Mouse (Mus musculus) spleen, adult 2 months (tissue): ENCODE measurements at regions not wholly inside any gene's neighbourhood (a gene's known extent, or its start where the extent isn't known, plus 50 kb on each side); places are given as distances from the start of the nearest gene placed in this dataset.
"Not testable (repeated sequence)": the region's sequence is repeated elsewhere in the genome, so short reads cannot be mapped to it uniquely, and the experiment has no call there.

Source experiments
- DNase-seq, 2 experiments: peaks; one replicate each; pipeline versions ENCODE4 v3.0.0 to v3.0.0-alpha.2; 2012 to 2021; ENCODE audit warnings: low spot score in 2 of 2, low read depth in 1 of 2
- H3K27ac ChIP-seq: fragments of 200-500 bp; 2 replicates; pipeline ENCODE4 v1.5.1; 2012; ENCODE audit warnings: low read length, inconsistent platforms; ENCODE audit not compliant: insufficient read depth
- H3K27me3 ChIP-seq: fragments of 200-500 bp; 2 replicates; pipeline ENCODE4 v1.6.1; 2012; ENCODE audit warnings: mild to moderate bottlenecking, moderate library complexity, low read length, inconsistent platforms; ENCODE audit not compliant: control insufficient read depth, insufficient read depth
- H3K36me3 ChIP-seq: fragments of 200-500 bp; 2 replicates; pipeline ENCODE4 v1.6.1; 2012; ENCODE audit warnings: mild to moderate bottlenecking, low read length, inconsistent platforms; ENCODE audit not compliant: control insufficient read depth, insufficient read depth
- H3K4me1 ChIP-seq: fragments of 200-500 bp; 2 replicates; pipeline ENCODE4 v1.6.1; 2011; ENCODE audit warnings: inconsistent platforms; ENCODE audit not compliant: control insufficient read depth, insufficient read depth, insufficient read length
- H3K4me3 ChIP-seq: fragments of 200-500 bp; 2 replicates; pipeline ENCODE4 v1.5.1; 2011; ENCODE audit warnings: mild to moderate bottlenecking, inconsistent platforms; ENCODE audit not compliant: insufficient read depth, insufficient read length; ENCODE audit errors: extremely low read depth
- CTCF ChIP-seq: fragments of 200-500 bp; IDR thresholded peaks from 2 replicates; pipeline ENCODE4 v1.5.1; 2011; ENCODE audit warnings: mild to moderate bottlenecking, inconsistent platforms; ENCODE audit not compliant: insufficient read depth, insufficient read length, insufficient replicate concordance; ENCODE audit errors: extremely low read depth
- POLR2A ChIP-seq: fragments of 200-500 bp; IDR thresholded peaks from 2 replicates; pipeline ENCODE4 v1.6.1; 2011; ENCODE audit warnings: low read depth, low read length, inconsistent platforms
- WGBS: fragments of 180-500 bp; shearing (Covaris S2); methylation state at CpG from one replicate; pipeline ENCODE4 v1.1.7; 2018; 5-methylcytosine and 5-hydroxymethylcytosine counted together

- Histone ChIP-seq H3K27me3 (no peaks in the 10 kb centered on the region), H3K36me3 (no peaks in the 10 kb centered on the region), H3K27ac (no peak overlapping the region), H3K4me1 (peaks cover 2% of the 10 kb centered on the region; the same call in 1 of the 2 replicates), H3K4me3 (no peak overlapping the region)
- TF ChIP-seq CTCF, result no peak
- TF ChIP-seq POLR2A, result no peak
- 95% methylated on average over 4 of the region's 4 CpGs for WGBS
- DNase-seq, result no peak
Observed at GRCm38 (mm10) chr4:7247244-7247643, 991.6 kb downstream of the Car8 start.

- WGBS, result 92% methylated on average over 4 of the region's 4 CpGs
- no peaks in the 10 kb centered on the region for H3K36me3 ChIP-seq
- H3K27me3 ChIP-seq, result no peaks in the 10 kb centered on the region
- no peak overlapping the region for H3K27ac ChIP-seq
- no peak for DNase-seq
- no peak for TF ChIP-seq CTCF
- no peak for TF ChIP-seq POLR2A
- peaks cover 2% of the 10 kb centered on the region; the same call in 1 of the 2 replicates for H3K4me1 ChIP-seq
- no peak overlapping the region for H3K4me3 ChIP-seq
Observed at GRCm38 (mm10) chr4:7246828-7247227, 992.0 kb downstream of the Car8 start.

GRCm38 (mm10) chr4:7245653-7246052 lies 993.2 kb downstream of the Car8 start:
- Histone ChIP-seq H3K4me1 (peaks cover 2% of the 10 kb centered on the region; the same call in 1 of the 2 replicates), H3K27ac (no peak overlapping the region), H3K4me3 (no peak overlapping the region), H3K27me3 (no peaks in the 10 kb centered on the region), H3K36me3 (no peaks in the 10 kb centered on the region)
- no peak for DNase-seq
- no peak for TF ChIP-seq POLR2A
- no peak for TF ChIP-seq CTCF
- WGBS, result 33% methylated on average over 2 of the region's 2 CpGs

GRCm38 (mm10) chr4:7237848-7238247 lies 1001.0 kb downstream of the Car8 start:
- H3K4me3 ChIP-seq, result no peak overlapping the region
- DNase-seq, result no peak
- no peaks in the 10 kb centered on the region for H3K36me3 ChIP-seq
- H3K4me1 ChIP-seq, result no peaks in the 10 kb centered on the region
- no peaks in the 10 kb centered on the region for H3K27me3 ChIP-seq
- 51% methylated on average over 3 of the region's 3 CpGs for WGBS
- TF ChIP-seq POLR2A (no peak), CTCF (no peak)
- H3K27ac ChIP-seq, result no peak overlapping the region

- not testable (repeated sequence) for H3K36me3 ChIP-seq, H3K4me1 ChIP-seq, H3K4me3 ChIP-seq, DNase-seq, H3K27ac ChIP-seq, H3K27me3 ChIP-seq
- WGBS, result 89% methylated on average over 6 of the region's 6 CpGs
Observed at GRCm38 (mm10) chr4:7234537-7234936, 1004.3 kb downstream of the Car8 start.

GRCm38 (mm10) chr4:7228980-7229379 lies 1009.9 kb downstream of the Car8 start:
- WGBS, result 88% methylated on average over 2 of the region's 2 CpGs
- Histone ChIP-seq H3K27me3 (no peaks in the 10 kb centered on the region), H3K36me3 (no peaks in the 10 kb centered on the region), H3K4me1 (no peaks in the 10 kb centered on the region), H3K4me3 (no peak overlapping the region), H3K27ac (no peak overlapping the region)
- no peak for DNase-seq
- TF ChIP-seq CTCF, result no peak
- no peak for TF ChIP-seq POLR2A

- H3K4me3 ChIP-seq, result no peak overlapping the region
- 96% methylated on average over 3 of the region's 3 CpGs for WGBS
- no peak for DNase-seq
- H3K36me3 ChIP-seq, result no peaks in the 10 kb centered on the region
- H3K4me1 ChIP-seq, result no peaks in the 10 kb centered on the region
- no peaks in the 10 kb centered on the region for H3K27me3 ChIP-seq
- H3K27ac ChIP-seq, result no peak overlapping the region
- TF ChIP-seq POLR2A (no peak), CTCF (no peak)
Observed at GRCm38 (mm10) chr4:7222922-7223321, 1015.9 kb downstream of the Car8 start.

GRCm38 (mm10) chr4:7220426-7220825 lies 1018.4 kb downstream of the Car8 start:
- Histone ChIP-seq H3K4me1 (no peaks in the 10 kb centered on the region), H3K27ac (no peak overlapping the region), H3K27me3 (no peaks in the 10 kb centered on the region), H3K36me3 (no peaks in the 10 kb centered on the region), H3K4me3 (no peak overlapping the region)
- no peak for TF ChIP-seq POLR2A
- no peak for TF ChIP-seq CTCF
- no peak for DNase-seq
